Comparison of ENCODE assay signal across 12 mouse cellular contexts in genomic region chr9:65375163-65375934, GRCm38 (mm10). TPM values are rescaled to one million over a fixed set of nuclear protein-coding genes. Genes with fewer than 3 reads are reported as not detected.
DNase-seq lines count a peak whose midpoint lies in the region.
"Had no signal": no experiment of that assay in that cellular context is flagged by ENCODE, and none has a peak within 500 bp of the region (broad histone marks: within the 10 kb centered on the region; RNA-seq: fewer than 3 reads in every experiment).

No protein-coding gene starts in this region.

- DNase-seq in kidney, postnatal 36 days = peak; percentile 18
- no peak for DNase-seq in kidney, postnatal 14 days
- DNase-seq in adipocyte (ENCODE audit: low spot score) = peak; percentile 88
- DNase-seq in frontal cortex, adult 2 months (ENCODE audit: extremely low spot score in 1 of 2, low spot score in 1 of 2) = peak; percentile 70 to 79
- DNase-seq in left cerebral cortex, postnatal 36 days (ENCODE audit: low spot score in 2 of 2) = peak; percentile 69 to 76
- DNase-seq in spleen, adult 18-20 months = no peak
- no peak for DNase-seq in cerebellum, postnatal 14 days
- DNase-seq: cerebellum, postnatal 36 days had no signal

- intact Hi-C loops in left cerebral cortex, postnatal 36 days (cut with DNase I) = no loop called here

RNA-seq across cellular contexts. Expression of gene Ubap1l, which starts 14.5 kb away (rescaled TPM):
- 4.6 and 4.9 TPM in 2 replicates for polyA plus RNA-seq in frontal cortex, adult 2 months (2012; rRNA removed)
- total RNA-seq in left cerebral cortex, postnatal 36 days (2021) = 1 to 10 TPM; 1.3 to 4.5 TPM
- total RNA-seq: granulocyte monocyte progenitor cell, adult 5-6 weeks had no signal

RNA-seq across cellular contexts. Expression of gene Kbtbd13, which starts 16.1 kb away (rescaled TPM):
- 0.17 and 0.34 TPM in 2 replicates for polyA plus RNA-seq in frontal cortex, adult 2 months (2012; rRNA removed)
- under 1 TPM; 0.17 to 0.18 TPM for total RNA-seq in left cerebral cortex, postnatal 36 days (2021)
- total RNA-seq: megakaryocyte, adult 5-6 weeks had no signal

RNA-seq across cellular contexts. Expression of gene Rasl12, which starts 23.0 kb away (rescaled TPM):
- polyA plus RNA-seq in frontal cortex, adult 2 months (2012; rRNA removed) = 6.9 and 7.4 TPM in 2 replicates
- total RNA-seq in left cerebral cortex, postnatal 36 days (2021) = 1 to 10 TPM; 3.4 to 3.5 TPM
- total RNA-seq: granulocyte monocyte progenitor cell, adult 5-6 weeks had no signal

RNA-seq across cellular contexts. Expression of gene Pdcd7, which starts 29.4 kb away (rescaled TPM):
- 16.8 and 16.9 TPM in 2 replicates for polyA plus RNA-seq in frontal cortex, adult 2 months (2012; rRNA removed)
- 10 to 100 TPM; 26.8 to 33.3 TPM for total RNA-seq in left cerebral cortex, postnatal 36 days (2021)

RNA-seq across cellular contexts. Expression of gene Slc51b, which starts 47.4 kb away (rescaled TPM):
- not detected in 2 replicates for polyA plus RNA-seq in frontal cortex, adult 2 months (2012; rRNA removed)
- total RNA-seq in left cerebral cortex, postnatal 36 days (2021) = not detected
- total RNA-seq: adrenal gland, adult 18-20 months; granulocyte monocyte progenitor cell, adult 5-6 weeks; megakaryocyte, adult 5-6 weeks had no signal
- polyA plus RNA-seq: hindbrain, embryonic 14.5 days had no signal

Comparison
In these comparisons a context has a peak if more than half of its experiments do, and no peak if none do; other contexts are left out.
1. DNase-seq: peak in kidney, postnatal 36 days (2 of 2), adipocyte (single experiment), frontal cortex, adult 2 months (2 of 2) and left cerebral cortex, postnatal 36 days (2 of 2); none in kidney, postnatal 14 days (single experiment), spleen, adult 18-20 months (0 of 2) and cerebellum, postnatal 14 days (0 of 2).